Mouse (Mus musculus) liver, postnatal 0 days (tissue): ENCODE measurements at regions not wholly inside any gene's neighbourhood (a gene's known extent, or its start where the extent isn't known, plus 50 kb on each side); places are given as distances from the start of the nearest gene placed in this dataset.
"Not testable (repeated sequence)": the region's sequence is repeated elsewhere in the genome, so short reads cannot be mapped to it uniquely, and the experiment has no call there.

Source experiments
- ATAC-seq: fragments of 200-750 bp; cut with Nextera tagmentation; 2 replicates; pipeline ENCODE4 v1.8.0; 2017; ENCODE audit warnings: mild to moderate bottlenecking, moderate library complexity
- DNase-seq: peaks from one replicate; pipeline ENCODE4 v3.0.0-alpha.2; 2016
- H3K27ac ChIP-seq: fragments of 300-500 bp; sonication (generic); 2 replicates; pipeline ENCODE4 v1.5.1; 2014; ENCODE audit warnings: antibody characterized with exemption, moderate library complexity, mild to moderate bottlenecking, low read depth
- H3K27me3 ChIP-seq: fragments of 300-500 bp; sonication (generic); 2 replicates; pipeline ENCODE4 v1.6.1; 2014; ENCODE audit warnings: low read length, control low read depth, mixed read lengths; ENCODE audit not compliant: insufficient read depth
- H3K36me3 ChIP-seq: fragments of 300-500 bp; sonication (generic); replicated peaks from 2 replicates; pipeline ENCODE4 v1.6.1; 2014; ENCODE audit warnings: mild to moderate bottlenecking, control low read depth, low read length, moderate library complexity, mixed read lengths; ENCODE audit not compliant: insufficient read depth
- H3K4me1 ChIP-seq: fragments of 300-500 bp; sonication (generic); 2 replicates; pipeline ENCODE4 v1.6.1; 2014; ENCODE audit warnings: antibody characterized with exemption, mild to moderate bottlenecking, control low read depth; ENCODE audit not compliant: insufficient read depth
- H3K4me2 ChIP-seq: fragments of 300-500 bp; sonication (generic); 2 replicates; pipeline ENCODE4 v1.6.1; 2014; ENCODE audit warnings: low read depth, mild to moderate bottlenecking, low read length, moderate library complexity, mixed read lengths
- H3K4me3 ChIP-seq: fragments of 300-500 bp; sonication (generic); 2 replicates; pipeline ENCODE4 v1.5.1; 2014; ENCODE audit warnings: low read depth, low read length
- H3K9ac ChIP-seq: fragments of 300-500 bp; sonication (generic); replicated peaks from 2 replicates; pipeline ENCODE4 v1.6.1; 2014; ENCODE audit warnings: mild to moderate bottlenecking, moderate library complexity
- H3K9me3 ChIP-seq: fragments of 300-500 bp; sonication (generic); 2 replicates; pipeline ENCODE4 v1.6.1; 2016; ENCODE audit warnings: mild to moderate bottlenecking, control low read depth, low read length, mixed read lengths
- CTCF ChIP-seq: sonication (generic); IDR thresholded peaks from 2 replicates; pipeline ENCODE4 v1.5.1; 2016; ENCODE audit warnings: antibody characterized with exemption, low read depth
- EP300 ChIP-seq: IDR thresholded peaks from 2 replicates; pipeline ENCODE4 v1.6.1; 2016; ENCODE audit warnings: antibody characterized with exemption, low read depth, mild to moderate bottlenecking
- WGBS: fragments of 180-500 bp; shearing (Covaris S2); extraction: QIAGEN DNeasy Blood & Tissue Kit; methylation state at CpG from one replicate; pipeline ENCODE4 v1.1.7; 2014; ENCODE audit not compliant: insufficient replicate concordance; 5-methylcytosine and 5-hydroxymethylcytosine counted together

DNA sequence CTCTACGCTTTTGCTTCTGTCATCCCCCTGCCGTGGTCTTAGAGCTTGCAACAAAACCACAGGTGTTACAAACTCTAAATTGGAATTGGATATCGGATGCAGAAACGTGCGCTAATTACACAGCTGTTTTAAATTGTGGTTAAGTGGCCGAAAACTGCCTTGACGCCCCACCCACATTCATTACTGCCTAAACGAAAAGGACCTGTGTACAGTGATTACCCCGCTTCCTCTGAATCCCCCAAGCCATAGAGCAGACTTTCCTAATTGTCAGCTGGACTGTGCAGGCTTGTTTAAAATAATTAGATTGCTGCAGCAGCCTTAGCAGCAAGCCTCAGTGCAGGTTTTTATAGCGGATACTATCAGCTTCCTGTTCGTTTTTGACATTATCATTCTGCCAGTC is 94.7 kb downstream of the Cxxc4 start:
- Histone ChIP-seq H3K4me2 (no peak overlapping the region), H3K9me3 (no peaks in the 10 kb centered on the region), H3K27ac (no peak overlapping the region), H3K9ac (no peak overlapping the region), H3K27me3 (no peaks in the 10 kb centered on the region), H3K4me1 (no peaks in the 10 kb centered on the region), H3K36me3 (no peaks in the 10 kb centered on the region), H3K4me3 (no peak overlapping the region)
- TF ChIP-seq EP300 (no peak), CTCF (no peak)
- ATAC-seq: no peak
- no peak for DNase-seq
- WGBS: 58% methylated on average over 11 of the region's 11 CpGs

- no peaks in the 10 kb centered on the region for H3K9me3 ChIP-seq
- 56% methylated on average over 16 of the region's 16 CpGs for WGBS
- no peaks in the 10 kb centered on the region for H3K27me3 ChIP-seq
- no peaks in the 10 kb centered on the region for H3K36me3 ChIP-seq
- H3K27ac ChIP-seq: no peak overlapping the region
- H3K4me1 ChIP-seq: no peaks in the 10 kb centered on the region
- H3K4me3 ChIP-seq: no peak overlapping the region
- TF ChIP-seq EP300 (no peak), CTCF (no peak)
- no peak for DNase-seq
- no peak for ATAC-seq
- H3K4me2 ChIP-seq: no peak overlapping the region
- no peak overlapping the region for H3K9ac ChIP-seq
Measured at GRCm38 (mm10) chr3:134331499-134332153, 95.3 kb downstream of the Cxxc4 start.

DNA sequence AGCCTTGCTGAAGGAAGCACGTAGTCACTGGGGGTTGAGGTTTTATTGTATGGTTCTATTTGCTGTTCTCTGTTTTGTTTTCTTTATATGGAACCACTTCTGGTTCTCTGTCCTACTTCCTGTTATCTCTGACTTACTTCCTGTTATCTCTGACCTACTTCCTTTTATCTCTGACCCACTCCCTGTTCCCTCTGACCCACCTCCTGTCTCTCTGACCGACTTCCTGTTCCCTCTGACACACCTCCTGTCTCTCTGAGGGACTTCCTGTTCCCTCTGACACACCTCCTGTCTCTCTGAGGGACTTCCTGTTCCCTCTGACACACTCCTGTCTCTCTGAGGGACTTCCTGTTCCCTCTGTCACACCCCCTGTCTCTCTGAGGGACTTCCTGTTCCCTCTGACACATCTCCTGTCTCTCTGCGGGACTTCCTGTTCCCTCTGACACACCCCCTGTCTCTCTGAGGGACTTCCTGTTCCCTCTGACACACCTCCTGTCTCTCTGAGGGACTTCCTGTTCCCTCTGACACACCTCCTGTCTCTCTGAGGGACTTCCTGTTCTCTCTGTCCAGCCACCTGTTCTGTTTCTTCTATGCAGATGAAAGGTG is 102.9 kb downstream of the Cxxc4 start:
- H3K4me2 ChIP-seq, H3K4me3 ChIP-seq, H3K36me3 ChIP-seq, H3K9ac ChIP-seq, H3K9me3 ChIP-seq, DNase-seq, H3K27me3 ChIP-seq, H3K27ac ChIP-seq, H3K4me1 ChIP-seq: not testable (repeated sequence)
- peak; percentile 44; the same call in 1 of the 2 replicates for ATAC-seq
- 0 out of 2 replicates have a peak, but pooled peaks have one; percentile 24 for TF ChIP-seq EP300
- WGBS: 59% methylated on average over 3 of the region's 3 CpGs

DNA sequence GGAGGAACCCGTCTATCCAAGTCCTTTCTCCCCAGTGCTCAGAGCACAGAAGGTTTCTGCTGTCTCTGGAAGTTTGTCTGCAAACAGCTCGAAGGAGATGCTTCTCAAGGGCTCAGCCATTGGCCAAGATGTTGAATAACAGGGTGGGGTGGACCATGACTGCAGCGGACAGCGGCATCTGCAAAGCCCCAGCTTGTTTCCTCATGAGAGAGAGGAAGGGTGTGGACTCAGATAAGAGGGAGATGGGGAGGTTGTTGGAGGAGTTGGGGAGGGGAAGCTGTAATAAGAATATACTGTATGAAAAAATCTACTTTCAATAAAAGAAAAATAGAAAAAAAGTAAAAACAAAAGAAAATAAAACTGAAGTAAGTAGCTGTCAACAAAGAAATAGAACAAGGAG is 129.7 kb downstream of the Cxxc4 start:
- ATAC-seq (peak; percentile 61; the same call in 1 of the 2 replicates), DNase-seq (no peak)
- H3K36me3 ChIP-seq: no peaks in the 10 kb centered on the region
- H3K9me3 ChIP-seq: no peaks in the 10 kb centered on the region
- 42% methylated on average over 4 of the region's 4 CpGs for WGBS
- H3K4me3 ChIP-seq: no peak overlapping the region
- no peak overlapping the region for H3K27ac ChIP-seq
- no peak overlapping the region for H3K4me2 ChIP-seq
- TF ChIP-seq EP300: no peak
- TF ChIP-seq CTCF: no peak
- no peaks in the 10 kb centered on the region for H3K4me1 ChIP-seq
- H3K27me3 ChIP-seq: no peaks in the 10 kb centered on the region
- no peak overlapping the region for H3K9ac ChIP-seq

GRCm38 (mm10) chr3:134366761-134367160 is 130.5 kb downstream of the Cxxc4 start:
- Histone ChIP-seq H3K9ac (no peak overlapping the region), H3K27ac (no peak overlapping the region), H3K36me3 (no peaks in the 10 kb centered on the region), H3K9me3 (no peaks in the 10 kb centered on the region), H3K4me1 (no peaks in the 10 kb centered on the region), H3K4me2 (no peak overlapping the region), H3K4me3 (no peak overlapping the region), H3K27me3 (no peaks in the 10 kb centered on the region)
- 31% methylated on average over 3 of the region's 3 CpGs for WGBS
- TF ChIP-seq CTCF: no peak
- no peak for TF ChIP-seq EP300
- DNase-seq (no peak), ATAC-seq (no peak)

DNA sequence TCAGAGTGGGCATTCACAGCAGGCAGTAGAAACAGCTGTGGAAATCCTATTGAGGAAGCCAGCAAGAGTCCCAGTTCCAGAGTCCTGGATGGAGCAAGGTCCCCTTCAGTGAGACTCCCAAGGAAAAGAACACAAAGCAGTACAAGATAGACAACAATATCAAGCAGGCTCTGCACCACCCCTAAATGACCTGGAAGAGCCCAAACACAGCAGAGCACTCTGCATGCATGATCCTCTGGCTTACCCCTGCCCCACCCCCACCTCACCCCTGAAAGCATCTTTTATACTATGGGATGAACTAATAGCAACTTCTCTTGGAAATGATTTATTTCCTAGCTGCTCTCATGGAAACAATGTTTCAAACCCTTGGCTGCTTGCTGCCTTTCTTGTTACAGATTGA is 132.3 kb downstream of the Cxxc4 start:
- Histone ChIP-seq H3K27ac (no peak overlapping the region), H3K4me2 (no peak overlapping the region), H3K9ac (no peak overlapping the region), H3K36me3 (no peaks in the 10 kb centered on the region), H3K4me3 (no peak overlapping the region), H3K4me1 (no peaks in the 10 kb centered on the region), H3K9me3 (no peaks in the 10 kb centered on the region), H3K27me3 (no peaks in the 10 kb centered on the region)
- TF ChIP-seq CTCF: no peak
- no peak for TF ChIP-seq EP300
- no peak for DNase-seq
- no peak for ATAC-seq
